Mouse (Mus musculus) hindbrain, postnatal 0 days (tissue): ENCODE data around the gene Pld1. TPM values are rescaled to one million over a fixed set of nuclear protein-coding genes. Genes with fewer than 3 reads are reported as not detected.

Source experiments
- ATAC-seq: fragments of 200-750 bp; cut with Nextera tagmentation; 2 replicates; pipeline ENCODE4 v1.8.0; 2017; ENCODE audit warnings: mild to moderate bottlenecking, moderate TSS enrichment, moderate library complexity
- DNase-seq: peaks from one replicate; pipeline ENCODE4 v3.0.0-alpha.2; 2015; ENCODE audit warnings: low spot score
- H3K27ac ChIP-seq: fragments of 300-500 bp; sonication (generic); 2 replicates; pipeline ENCODE4 v1.5.1; 2014; ENCODE audit warnings: mild to moderate bottlenecking
- H3K27me3 ChIP-seq: fragments of 300-500 bp; sonication (generic); 2 replicates; pipeline ENCODE4 v1.6.1; 2014; ENCODE audit warnings: low read length, mixed read lengths; ENCODE audit not compliant: insufficient read depth
- H3K36me3 ChIP-seq: fragments of 300-500 bp; sonication (generic); 2 replicates; pipeline ENCODE4 v1.6.1; 2014; ENCODE audit warnings: low read length, mixed read lengths; ENCODE audit not compliant: insufficient read depth
- H3K4me1 ChIP-seq: fragments of 300-500 bp; sonication (generic); 2 replicates; pipeline ENCODE4 v1.6.1; 2014; ENCODE audit warnings: antibody characterized with exemption, low read length, mixed read lengths; ENCODE audit not compliant: insufficient read depth
- H3K4me2 ChIP-seq: fragments of 300-500 bp; sonication (generic); 2 replicates; pipeline ENCODE4 v1.6.1; 2014; ENCODE audit warnings: low read depth, mild to moderate bottlenecking, low read length, moderate library complexity, mixed read lengths
- H3K4me3 ChIP-seq: fragments of 300-500 bp; sonication (generic); 2 replicates; pipeline ENCODE4 v1.5.1; 2014; ENCODE audit warnings: low read length
- H3K9ac ChIP-seq: fragments of 300-500 bp; sonication (generic); replicated peaks from 2 replicates; pipeline ENCODE4 v1.6.1; 2014; ENCODE audit warnings: mild to moderate bottlenecking, low read length, moderate library complexity, mixed read lengths
- H3K9me3 ChIP-seq: fragments of 300-500 bp; sonication (generic); 2 replicates; pipeline ENCODE4 v1.6.1; 2016; ENCODE audit warnings: low read length, mixed read lengths
- CTCF ChIP-seq: IDR thresholded peaks from 2 replicates; pipeline ENCODE4 v1.5.1; 2016; ENCODE audit warnings: antibody characterized with exemption, control low read depth, low read depth
- WGBS: fragments of 180-500 bp; shearing (Covaris S2); extraction: QIAGEN DNeasy Blood & Tissue Kit; methylation state at CpG from one replicate; pipeline ENCODE4 v1.1.7; 2014; 5-methylcytosine and 5-hydroxymethylcytosine counted together
- polyA plus RNA-seq: library from polyadenylated mRNA; unstranded; fragments of >200 nt; fragmentation: Nextera tagmentation; extraction: Ambion mirVana; gene quantifications from 2 replicates; pipeline ENCODE4 v1.2.1, GENCODE M21; 2015
- total RNA-seq: library from RNA; depleted of rRNA; stranded (reverse); fragments of >200 nt; gene quantifications from 2 replicates; pipeline ENCODE4 v1.2.3, GENCODE M21; 2014

Pld1 gene
- total and polyA plus RNA-seq, 2 experiments from 2014 or later = 3.9 to 10.7 TPM

DNA sequence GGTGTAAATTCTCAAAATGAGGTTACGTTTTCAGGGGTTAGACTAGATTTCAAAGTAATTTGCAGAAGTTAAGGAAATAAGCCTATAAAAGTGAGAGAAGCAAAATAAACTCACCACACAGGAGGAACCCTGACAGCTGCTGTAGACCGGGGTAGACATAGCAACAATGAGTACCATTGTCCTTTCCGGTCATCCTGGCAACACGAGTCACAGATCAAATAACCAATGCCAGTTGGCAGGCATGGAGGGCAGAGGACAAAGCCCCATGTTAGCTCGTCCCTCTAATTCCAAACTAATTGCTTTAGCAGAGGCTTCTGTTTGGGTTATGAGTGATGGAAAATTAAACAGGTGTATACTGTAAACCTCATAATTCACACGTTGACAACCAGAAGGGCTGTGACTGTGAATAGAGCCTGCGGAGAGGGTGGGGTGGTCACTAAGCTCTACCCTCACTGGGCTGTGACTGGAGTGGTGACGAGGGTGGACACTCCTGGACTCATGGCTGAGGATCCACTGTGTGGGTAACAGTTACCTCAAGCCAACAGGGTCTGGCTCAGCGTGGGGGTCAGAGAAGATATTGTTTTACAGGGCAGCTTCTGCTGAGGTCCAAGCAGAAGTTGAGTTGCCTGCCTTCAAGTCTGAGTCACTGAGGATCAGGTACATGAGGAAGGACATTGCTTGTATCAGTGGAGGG is 39.7 kb downstream of the Pld1 start:
- Histone ChIP-seq H3K4me1 (no peaks in the 10 kb centered on the region), H3K27ac (no peak overlapping the region), H3K9me3 (no peaks in the 10 kb centered on the region), H3K4me2 (no peak overlapping the region), H3K27me3 (no peaks in the 10 kb centered on the region), H3K4me3 (no peak overlapping the region), H3K9ac (no peak overlapping the region), H3K36me3 (no peaks in the 10 kb centered on the region)
- ATAC-seq (peak; percentile 73), DNase-seq (peak; percentile 61)
- 43% methylated on average over 9 of the region's 9 CpGs for WGBS
- no peak for TF ChIP-seq CTCF

DNA sequence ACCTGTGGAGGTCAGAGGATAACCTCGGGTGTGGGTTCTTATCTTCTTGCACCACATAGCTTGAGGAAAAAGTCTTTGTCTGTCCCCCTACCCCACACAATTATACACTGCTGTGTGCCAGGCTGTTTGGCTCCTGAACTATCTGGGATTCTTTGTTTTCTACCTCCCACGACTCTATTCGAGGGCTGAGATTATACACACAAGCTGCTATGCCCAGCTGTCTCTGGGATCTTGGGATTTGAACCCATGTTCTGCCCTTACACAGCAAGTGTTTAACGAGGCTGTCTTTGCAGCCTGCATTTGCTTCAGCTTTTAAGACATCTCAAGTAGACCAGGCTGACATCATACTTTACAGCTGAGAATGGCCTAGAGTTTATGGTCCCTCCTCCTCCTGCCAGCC is 43.1 kb downstream of the Pld1 start:
- H3K4me1 ChIP-seq = no peaks in the 10 kb centered on the region
- 49% methylated on average over 4 of the region's 4 CpGs for WGBS
- no peak overlapping the region for H3K9ac ChIP-seq
- DNase-seq (no peak), ATAC-seq (no peak)
- H3K36me3 ChIP-seq = no peaks in the 10 kb centered on the region
- H3K4me3 ChIP-seq = no peak overlapping the region
- no peak overlapping the region for H3K27ac ChIP-seq
- H3K4me2 ChIP-seq = no peak overlapping the region
- H3K9me3 ChIP-seq = no peaks in the 10 kb centered on the region
- no peaks in the 10 kb centered on the region for H3K27me3 ChIP-seq
- no peak for TF ChIP-seq CTCF

DNA sequence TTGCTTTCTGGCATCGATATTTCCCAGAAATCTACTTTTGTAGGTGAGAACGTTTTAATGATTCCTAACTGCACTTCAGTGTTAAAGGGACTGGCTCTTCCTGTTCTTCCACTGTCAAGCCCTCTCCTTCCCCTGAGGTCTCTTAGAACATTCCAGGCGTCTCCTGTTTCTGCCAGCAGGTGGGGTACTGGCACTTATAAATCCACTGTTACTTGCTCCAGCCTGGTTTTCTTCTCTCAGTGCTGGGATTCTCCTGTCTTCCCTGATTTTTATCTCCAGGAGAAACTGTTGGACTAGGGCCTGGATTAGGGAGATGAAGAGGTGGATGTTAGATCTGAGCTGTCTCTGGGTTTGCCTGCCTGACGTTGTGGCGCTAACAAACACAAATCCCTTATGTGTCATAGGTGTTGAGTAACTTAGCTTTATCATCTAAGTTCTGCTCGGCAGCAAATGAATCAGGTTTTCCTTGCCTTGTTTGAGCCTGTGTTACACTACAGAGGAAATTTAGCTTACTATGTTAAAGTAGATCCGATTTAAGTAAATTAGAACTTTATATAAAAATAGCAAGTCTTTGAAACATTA is 44.0 kb downstream of the Pld1 start:
- WGBS = 42% methylated on average over 7 of the region's 7 CpGs
- Histone ChIP-seq H3K9me3 (no peaks in the 10 kb centered on the region), H3K9ac (no peak overlapping the region), H3K27ac (no peak overlapping the region), H3K4me2 (no peak overlapping the region), H3K4me3 (no peak overlapping the region), H3K36me3 (no peaks in the 10 kb centered on the region), H3K4me1 (no peaks in the 10 kb centered on the region), H3K27me3 (no peaks in the 10 kb centered on the region)
- peak; percentile 63 for ATAC-seq
- peak; percentile 88 for TF ChIP-seq CTCF
- peak; percentile 88 for DNase-seq

DNA sequence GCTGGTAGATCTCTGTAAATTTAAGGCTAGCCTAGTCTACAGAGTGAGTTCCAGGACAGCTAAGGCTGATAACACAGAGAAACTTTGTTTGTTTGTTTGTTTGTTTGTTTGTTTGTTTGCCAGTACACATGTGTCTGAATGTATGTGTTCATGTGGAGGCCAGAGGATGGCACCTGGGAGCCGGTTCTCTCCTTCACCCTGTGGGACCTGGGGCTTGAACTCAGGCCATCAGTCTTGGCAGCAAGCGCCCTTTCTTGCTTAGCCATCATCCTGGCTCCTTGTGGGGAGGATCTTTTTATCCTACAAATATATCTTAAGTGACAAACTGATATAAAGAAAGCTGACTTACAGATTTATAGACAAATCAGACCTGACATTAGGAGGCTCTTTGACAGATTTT is 44.8 kb downstream of the Pld1 start:
- no peak overlapping the region for H3K4me2 ChIP-seq
- no peaks in the 10 kb centered on the region for H3K36me3 ChIP-seq
- no peaks in the 10 kb centered on the region for H3K9me3 ChIP-seq
- TF ChIP-seq CTCF = 0 out of 2 replicates have a peak, but pooled peaks have one; percentile 6
- H3K9ac ChIP-seq = no peak overlapping the region
- no peak overlapping the region for H3K4me3 ChIP-seq
- DNase-seq = no peak
- H3K27me3 ChIP-seq = no peaks in the 10 kb centered on the region
- ATAC-seq = no peak
- 58% methylated on average over 2 of the region's 2 CpGs for whole genome bisulfite sequencing
- no peaks in the 10 kb centered on the region for H3K4me1 ChIP-seq
- H3K27ac ChIP-seq = peak overlapping the region; percentile 32; the same call in 1 of the 2 replicates

DNA sequence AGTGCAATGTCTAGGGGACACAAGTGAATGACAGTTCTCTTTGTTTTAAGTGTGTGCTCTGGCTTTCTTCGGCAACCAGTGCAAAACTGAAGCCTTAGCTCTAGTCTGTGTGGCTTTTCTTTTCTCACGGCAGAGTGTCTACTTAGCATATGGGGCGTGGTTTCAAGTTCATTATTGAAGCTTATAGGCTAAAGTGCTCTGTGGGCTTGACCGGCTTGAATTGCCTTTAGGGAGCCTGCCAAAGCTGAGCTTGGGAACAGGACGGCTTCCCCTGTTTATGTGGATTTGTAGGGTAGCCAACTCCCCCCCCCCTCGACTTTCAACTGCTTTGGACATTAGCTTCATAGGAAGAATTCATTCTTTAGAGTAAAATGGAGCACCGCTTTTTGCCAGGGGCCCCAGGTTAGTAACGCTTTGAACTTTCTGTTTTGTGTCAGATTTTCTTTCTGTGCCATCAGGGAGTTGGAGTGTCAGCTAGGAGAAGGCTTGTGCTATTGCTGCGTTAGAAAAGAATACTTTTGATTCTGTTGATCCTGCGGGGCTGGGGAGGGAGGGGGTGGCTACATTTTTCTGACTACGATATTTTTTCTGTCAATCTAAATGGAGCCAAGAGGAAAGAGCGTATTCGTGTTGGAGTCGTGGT is 45.6 kb downstream of the Pld1 start:
- TF ChIP-seq CTCF = no peak
- peak; percentile 96 for ATAC-seq
- Histone ChIP-seq H3K9ac (peak overlapping the region; percentile 3; the same call in 1 of the 2 replicates), H3K36me3 (no peaks in the 10 kb centered on the region), H3K4me2 (peak overlapping the region; percentile 45), H3K9me3 (no peaks in the 10 kb centered on the region), H3K27ac (peak overlapping the region; percentile 49), H3K4me3 (peak overlapping the region; percentile 31), H3K4me1 (no peaks in the 10 kb centered on the region), H3K27me3 (no peaks in the 10 kb centered on the region)
- WGBS = 6% methylated on average over 14 of the region's 14 CpGs
- peak; percentile 93 for DNase-seq

DNA sequence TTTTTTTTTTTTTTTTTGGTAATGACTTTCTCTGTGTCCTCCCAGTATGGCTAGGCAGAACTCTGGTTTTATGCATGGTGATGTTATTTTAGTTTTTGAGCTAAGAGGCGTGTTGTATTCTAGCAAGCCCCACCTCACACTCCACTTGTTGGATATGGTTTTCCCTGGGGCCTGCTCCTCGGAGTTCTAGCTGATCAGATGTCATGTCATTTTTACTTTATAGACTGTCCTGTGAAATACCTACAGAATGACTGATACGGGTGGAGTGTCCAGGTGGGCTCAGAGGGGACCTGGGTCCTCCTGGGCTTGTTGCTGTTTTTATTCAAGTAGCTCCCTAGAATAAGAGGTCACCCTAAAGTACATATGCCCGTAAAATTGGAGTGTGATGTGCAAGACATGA is 46.1 kb downstream of the Pld1 start:
- Histone ChIP-seq H3K27ac (peak overlapping the region; percentile 49), H3K4me1 (no peaks in the 10 kb centered on the region)
- ATAC-seq = no peak

DNA sequence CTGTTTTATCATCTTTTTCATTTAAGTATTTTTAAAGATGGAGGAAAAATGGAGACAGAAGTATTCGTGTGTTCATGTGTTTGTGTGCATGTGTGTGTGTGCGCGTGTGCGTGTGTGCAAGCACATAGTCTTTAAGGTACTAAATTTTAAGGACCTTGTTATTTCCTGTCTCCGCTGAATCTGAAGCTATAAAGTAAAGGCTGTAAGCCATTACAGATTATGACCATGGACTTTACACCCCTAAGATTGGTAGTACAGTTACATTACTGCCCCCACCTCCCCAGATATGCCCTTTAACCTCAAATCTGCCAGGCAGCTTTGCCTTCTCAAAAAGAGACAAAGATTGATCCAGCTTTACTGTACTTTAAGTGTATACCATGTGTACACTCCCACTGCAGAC is 46.8 kb downstream of the Pld1 start:
- Histone ChIP-seq H3K36me3 (no peaks in the 10 kb centered on the region), H3K9me3 (no peaks in the 10 kb centered on the region), H3K27ac (no peak overlapping the region), H3K4me3 (peak overlapping the region; percentile 31), H3K9ac (no peak overlapping the region), H3K27me3 (no peaks in the 10 kb centered on the region), H3K4me1 (no peaks in the 10 kb centered on the region), H3K4me2 (peak overlapping the region; percentile 45)
- DNase-seq (no peak), ATAC-seq (no peak)
- no peak for TF ChIP-seq CTCF
- WGBS = 94% methylated on average over 5 of the region's 5 CpGs

More for the DNA sequence above, 46.1 kb downstream of the Pld1 start:
- no peaks in the 10 kb centered on the region for H3K36me3 ChIP-seq
- 44% methylated on average over 4 of the region's 4 CpGs for WGBS
- H3K9me3 ChIP-seq = no peaks in the 10 kb centered on the region
- H3K9ac ChIP-seq = peak overlapping the region; percentile 22
- no peak for TF ChIP-seq CTCF
- no peaks in the 10 kb centered on the region for H3K27me3 ChIP-seq
- DNase-seq = no peak
- H3K4me2 ChIP-seq = peak overlapping the region; percentile 45
- peak overlapping the region; percentile 31 for H3K4me3 ChIP-seq
